Mouse (Mus musculus) monocyte, adult 5-6 weeks (primary cell): ENCODE measurements at regions not wholly inside any gene's neighbourhood (a gene's known extent, or its start where the extent isn't known, plus 50 kb on each side); places are given as distances from the start of the nearest gene placed in this dataset.

ENCODE experiments used
- ATAC-seq: fragments of 153-309, 156-312 bp; replicated peaks from 2 replicates; pipeline ENCODE4 v1.8.0; 2017; ENCODE audit warnings: mild to moderate bottlenecking; ENCODE audit not compliant: low TSS enrichment, insufficient number of reproducible peaks, severe bottlenecking, poor library complexity, low FRiP score

DNA sequence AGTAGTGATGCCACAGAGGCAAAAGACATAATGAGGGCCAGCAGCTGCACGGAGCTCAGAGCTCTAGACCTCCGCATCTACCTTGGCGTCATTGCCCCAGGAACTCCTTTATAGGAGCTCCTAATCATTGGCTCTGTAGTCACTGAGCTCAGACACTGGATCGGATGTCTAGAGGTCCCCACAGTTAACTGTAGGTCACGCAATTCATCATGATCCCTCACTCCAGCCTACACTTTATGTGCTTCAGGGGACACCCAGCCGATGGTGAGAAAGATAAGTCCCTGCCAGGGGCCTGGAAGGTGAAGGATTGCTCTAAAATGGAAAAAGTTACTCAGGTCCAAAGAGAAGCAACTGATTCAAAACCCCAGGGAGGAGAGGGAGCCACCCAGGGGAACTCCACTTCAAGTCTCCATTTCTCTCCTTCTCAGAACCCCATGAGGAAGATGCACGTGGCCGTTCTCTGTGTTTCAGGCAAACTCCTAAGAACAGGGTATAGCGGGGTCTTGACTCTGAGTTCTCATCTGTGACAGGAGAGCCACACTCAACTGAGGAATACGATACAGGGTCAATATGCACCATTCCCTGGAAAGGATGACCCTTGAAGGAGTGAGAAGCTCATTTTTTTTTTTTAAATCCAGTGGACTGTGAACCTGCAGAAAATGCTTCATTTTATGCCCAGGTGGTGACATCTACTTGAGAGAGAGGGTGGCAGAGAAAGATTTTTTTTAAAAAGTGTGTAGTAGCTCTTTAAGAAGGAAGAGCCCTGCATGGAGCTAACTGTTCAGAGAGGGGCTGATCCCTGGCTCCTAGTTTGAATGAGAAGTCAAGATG, 200.7 kb upstream of the Six2 start:
- ATAC-seq = no peak

DNA sequence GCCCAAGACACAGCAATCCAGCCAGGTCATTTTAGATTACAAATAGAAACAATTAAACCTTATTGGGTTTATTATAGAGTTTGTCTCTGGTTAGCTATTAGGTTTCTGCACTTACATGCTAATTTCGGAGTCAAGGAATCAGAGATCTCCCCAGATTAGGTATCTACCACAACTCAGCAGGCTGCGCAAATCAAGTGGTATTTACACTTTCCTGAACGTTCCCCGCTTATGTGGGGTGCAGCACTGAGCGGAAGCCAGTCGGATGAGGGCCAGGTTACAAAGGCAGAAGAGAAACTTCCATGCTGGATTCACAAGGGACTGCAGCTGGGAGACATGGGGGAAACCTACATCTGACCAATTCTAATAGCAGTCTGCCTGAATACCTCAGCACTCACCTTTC, 198.6 kb upstream of the Six2 start:
- no peak for ATAC-seq

DNA sequence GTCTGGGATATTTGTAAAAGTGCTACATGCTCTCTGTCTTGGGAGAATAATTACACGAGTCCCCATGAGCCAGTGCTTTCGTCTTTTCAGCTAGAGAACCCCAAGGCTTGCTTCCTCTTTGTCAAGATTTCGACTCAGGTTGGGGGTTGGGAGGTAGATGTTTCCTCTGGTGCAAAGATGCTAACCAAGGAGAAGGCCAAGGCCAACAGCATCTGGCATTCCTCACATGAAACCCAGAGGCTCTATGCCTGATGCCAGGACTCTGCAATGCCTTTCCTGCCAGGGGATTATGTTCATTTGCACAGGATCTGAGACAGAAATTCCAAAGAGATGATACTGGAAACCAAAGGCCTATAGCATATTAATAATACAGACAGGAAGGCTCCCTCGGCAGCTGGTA, 198.2 kb upstream of the Six2 start:
- ATAC-seq = no peak

DNA sequence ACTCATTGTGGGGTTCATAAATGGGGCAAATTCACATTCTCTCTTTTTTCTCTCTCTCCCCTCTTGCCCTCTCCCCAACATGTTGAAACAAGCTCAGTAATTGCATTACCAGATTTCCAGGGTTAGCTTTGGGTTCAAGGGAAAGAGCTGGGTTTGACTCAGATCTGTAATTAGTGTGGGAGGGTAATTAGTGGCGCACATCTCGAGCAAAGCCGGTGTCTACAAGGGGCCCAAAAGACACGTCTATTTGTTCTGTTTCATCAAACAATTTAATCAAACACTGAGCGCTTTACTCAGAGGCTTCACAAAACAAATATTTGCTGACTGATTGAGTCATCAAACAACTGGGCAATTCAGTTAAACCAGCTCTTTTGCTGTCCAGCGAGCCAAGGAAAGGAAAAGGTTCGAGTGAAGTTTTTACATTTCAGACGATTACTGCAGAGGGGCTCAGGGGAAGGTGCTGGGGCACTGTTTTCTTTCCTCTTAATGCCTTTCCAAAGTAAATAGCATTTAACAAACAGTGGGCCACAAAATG, 193.6 kb upstream of the Six2 start:
- no peak for ATAC-seq

DNA sequence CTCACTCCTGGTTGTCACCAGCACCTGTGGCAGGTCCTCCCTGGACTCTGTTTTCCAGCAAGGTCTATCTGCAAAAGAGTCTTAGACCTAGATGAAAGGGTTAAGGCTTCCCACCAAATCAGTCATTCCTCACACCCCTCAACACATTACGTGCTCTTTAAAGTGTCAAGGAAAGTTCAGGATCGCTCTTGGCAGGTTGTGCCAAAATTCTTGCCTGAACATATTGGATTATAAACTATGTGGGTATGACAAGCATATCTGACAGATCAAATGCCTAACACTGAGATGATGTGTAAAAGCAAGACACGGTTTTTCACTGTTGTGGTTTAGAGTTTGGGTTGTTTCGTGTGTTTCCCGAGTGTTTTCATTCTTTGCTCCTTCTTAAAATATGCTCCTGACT, 193.0 kb upstream of the Six2 start:
- no peak for ATAC-seq

GRCm38 (mm10) chr17:85877426-85877825, 189.4 kb upstream of the Six2 start:
- 0 out of 2 replicates have a peak, but pooled peaks have one; percentile 12 for ATAC-seq

GRCm38 (mm10) chr17:85876853-85877252, 188.8 kb upstream of the Six2 start:
- no peak for ATAC-seq

- ATAC-seq = no peak
These were observed 185.9 kb upstream of the Six2 start for GRCm38 (mm10) chr17:85873853-85874586.

- no peak for ATAC-seq
These were observed 184.9 kb upstream of the Six2 start for GRCm38 (mm10) chr17:85872903-85873413.

- ATAC-seq = no peak
These were observed 182.3 kb upstream of the Six2 start for GRCm38 (mm10) chr17:85870406-85870805.

- no peak for ATAC-seq
These were observed 181.1 kb upstream of the Six2 start for GRCm38 (mm10) chr17:85869179-85869578.

DNA sequence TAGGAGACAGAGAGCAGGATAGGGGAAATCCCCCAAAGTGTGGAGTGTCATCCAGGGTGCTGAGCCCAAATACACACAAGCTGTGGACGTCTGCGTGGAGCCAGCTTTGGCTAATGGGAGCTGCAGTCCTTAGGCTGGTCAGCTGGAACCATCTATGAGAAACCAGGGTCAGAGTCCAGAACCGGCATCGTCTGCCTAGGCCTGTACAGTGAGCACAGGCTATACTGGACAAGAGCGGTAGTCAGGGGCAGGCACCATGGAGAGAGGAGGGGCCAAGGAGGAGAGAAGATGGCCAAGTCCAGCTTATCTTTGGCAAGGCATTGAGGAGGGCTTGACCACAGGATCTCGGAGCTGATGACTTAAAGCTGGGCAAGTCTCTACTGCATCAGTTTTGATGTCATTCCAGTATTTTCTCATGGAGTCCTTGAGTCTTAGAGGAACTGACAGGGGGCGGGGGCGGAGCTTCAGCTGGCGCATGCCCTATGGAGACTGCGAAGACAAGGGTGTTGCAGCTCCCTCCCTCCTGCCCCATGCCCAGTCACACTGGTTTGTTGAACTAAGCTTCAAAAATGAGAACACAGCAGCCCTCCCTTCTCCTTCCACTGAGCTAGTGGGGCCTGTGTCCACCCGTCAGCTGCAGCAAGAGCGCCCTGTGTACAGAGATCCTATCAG, 180.0 kb upstream of the Six2 start:
- ATAC-seq = no peak

DNA sequence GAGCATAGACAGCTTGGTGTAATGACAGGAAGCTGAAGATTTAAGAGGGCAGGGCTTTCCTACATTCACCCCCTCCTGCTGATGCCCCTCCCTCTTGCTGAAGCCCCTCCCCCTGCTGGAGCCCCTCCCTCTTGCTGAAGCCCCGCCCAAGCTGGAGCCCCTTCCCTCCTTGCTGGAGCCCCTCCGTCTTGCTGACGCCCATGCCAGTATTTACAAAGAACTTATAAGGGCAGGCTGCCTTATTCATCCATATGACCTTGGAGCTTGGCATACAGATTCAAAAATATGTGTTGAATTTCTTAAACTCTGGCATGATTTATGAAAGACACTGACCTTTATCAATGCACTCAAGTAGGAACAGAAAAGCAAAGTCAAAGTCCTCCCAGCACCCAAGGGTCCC, 178.5 kb upstream of the Six2 start:
- no peak for ATAC-seq

DNA sequence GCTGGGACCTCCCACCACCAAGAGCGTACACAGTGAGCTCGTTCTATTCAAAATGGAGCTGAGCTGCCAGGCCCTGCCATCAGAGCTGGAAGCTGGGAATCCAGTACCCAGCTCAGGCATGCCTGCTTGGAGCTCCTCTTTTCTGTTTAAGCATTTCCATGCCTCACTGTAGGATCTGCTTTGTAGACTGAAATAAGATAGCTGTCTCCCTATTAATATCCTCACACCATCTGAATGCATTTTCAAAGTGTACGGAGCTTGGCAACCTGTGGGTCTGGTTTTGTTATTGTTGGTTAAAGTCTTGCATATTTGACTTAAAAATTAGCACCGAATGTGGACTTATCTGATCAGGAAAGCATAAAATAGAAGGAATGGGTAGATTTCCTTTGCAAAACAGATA, 177.9 kb upstream of the Six2 start:
- ATAC-seq = no peak

DNA sequence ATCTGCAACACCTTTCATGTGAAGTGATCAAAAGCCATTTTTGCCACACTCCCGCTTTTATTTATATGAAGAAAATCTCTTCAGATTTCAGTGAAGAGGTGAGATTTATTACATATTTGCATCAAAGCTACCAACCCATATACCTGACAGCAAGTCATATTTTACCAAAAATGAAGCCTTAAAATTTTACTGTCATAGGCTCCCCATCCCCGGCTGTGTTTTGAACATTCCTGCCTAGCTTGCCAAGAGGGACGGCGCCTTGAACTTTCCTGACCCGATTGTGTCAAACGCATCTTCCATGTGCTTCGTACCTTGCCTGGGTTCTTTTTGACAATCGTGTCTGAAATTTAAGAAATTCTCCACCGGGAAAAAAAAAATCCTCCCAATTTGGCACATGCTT, 173.3 kb upstream of the Six2 start:
- ATAC-seq = no peak

DNA sequence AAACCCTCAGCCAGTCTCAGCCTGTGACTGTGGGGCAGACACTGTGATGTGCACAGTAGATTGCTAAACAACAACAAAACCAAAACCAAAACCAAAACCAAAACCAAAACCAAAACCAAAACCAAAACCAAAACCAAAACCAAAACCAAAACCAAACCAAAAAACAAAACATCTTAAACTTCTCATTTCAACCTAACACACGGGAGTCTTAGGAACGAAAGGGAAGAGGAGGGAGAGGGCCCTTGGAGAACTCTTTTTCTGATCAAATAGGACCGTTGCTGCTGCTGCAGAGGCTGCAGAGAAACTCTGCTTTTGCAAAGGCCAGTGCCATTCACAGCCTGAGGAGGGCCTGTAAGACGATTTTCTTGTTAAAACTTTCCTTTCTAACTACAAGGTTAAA, 172.7 kb upstream of the Six2 start:
- no peak for ATAC-seq

DNA sequence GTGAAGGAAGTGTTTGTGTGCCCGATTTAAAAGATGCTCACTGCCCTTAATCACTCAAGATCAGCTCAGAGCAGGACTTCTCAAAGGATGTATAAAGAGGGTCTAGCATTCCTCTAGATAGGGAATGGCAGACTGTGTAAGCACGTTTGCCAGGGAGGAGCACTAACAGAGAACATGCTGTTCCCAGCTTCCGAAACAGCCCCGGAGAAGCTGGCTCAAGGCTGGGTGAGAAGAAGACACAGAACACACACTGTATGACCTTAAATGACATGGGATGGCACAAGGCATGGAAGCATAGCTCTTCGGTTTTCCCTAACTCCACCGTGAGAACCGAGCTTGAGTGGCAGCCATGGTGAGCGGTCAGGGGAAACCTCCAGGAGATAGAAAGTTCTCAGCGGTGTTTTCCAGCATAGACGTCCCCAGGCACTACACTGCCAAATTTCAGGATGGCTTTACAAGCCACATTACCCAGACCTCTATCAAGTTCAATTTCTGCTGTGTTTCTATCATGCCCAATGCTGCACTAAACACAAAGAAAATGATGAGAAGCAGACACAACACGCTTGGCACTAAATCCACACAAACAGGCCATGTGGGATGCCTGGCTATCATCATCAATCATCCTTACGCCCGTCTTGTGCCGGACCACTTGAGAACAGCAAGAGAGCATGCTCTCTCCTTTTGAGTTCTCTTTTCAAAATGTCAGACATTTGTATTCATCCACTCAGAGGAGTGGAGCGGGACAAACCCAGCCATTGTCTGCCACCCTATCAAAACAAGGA, 172.0 kb upstream of the Six2 start:
- ATAC-seq = no peak

GRCm38 (mm10) chr17:85858516-85858915, 170.4 kb upstream of the Six2 start:
- ATAC-seq = no peak
